Mouse (Mus musculus): ENCODE data around the gene Rasl10b. TPM values are rescaled to one million over a fixed set of nuclear protein-coding genes. Genes with fewer than 3 reads are reported as not detected.

Gene Rasl10b
- polyA plus RNA-seq, 1 experiment from 2014 or later: 31.4 TPM

Other genes with a start within 250 kb of the Rasl10b start
- not detected in 2 replicates for gene Slfn4, start 234.0 kb upstream of the Rasl10b start, polyA plus RNA-seq (2015; fragmentation: Nextera tagmentation; extraction: Ambion mirVana)
- 0.15 and 0.26 TPM in 2 replicates for gene Slfn3, start 217.8 kb upstream of the Rasl10b start, polyA plus RNA-seq (2015; fragmentation: Nextera tagmentation; extraction: Ambion mirVana)
- gene Slfn14, start 122.4 kb upstream of the Rasl10b start, polyA plus RNA-seq (2015; fragmentation: Nextera tagmentation; extraction: Ambion mirVana): not detected in 2 replicates
- 122 and 125 TPM in 2 replicates for gene Ap2b1, start 110.1 kb upstream of the Rasl10b start, polyA plus RNA-seq (2015; fragmentation: Nextera tagmentation; extraction: Ambion mirVana)
- gene Pex12, start 106.6 kb upstream of the Rasl10b start, polyA plus RNA-seq (2015; fragmentation: Nextera tagmentation; extraction: Ambion mirVana): 19.1 and 22.5 TPM in 2 replicates
- 0.39 and 0.81 TPM in 2 replicates for gene Gas2l2, start 20.3 kb downstream of the Rasl10b start, polyA plus RNA-seq (2015; fragmentation: Nextera tagmentation; extraction: Ambion mirVana)
- 0.26 and 1.0 TPM in 2 replicates for gene 1700020L24Rik, start 28.5 kb downstream of the Rasl10b start, polyA plus RNA-seq (2015; fragmentation: Nextera tagmentation; extraction: Ambion mirVana)
- gene Mmp28, start 53.9 kb downstream of the Rasl10b start, polyA plus RNA-seq (2015; fragmentation: Nextera tagmentation; extraction: Ambion mirVana): 1.8 and 1.9 TPM in 2 replicates
- gene Taf15, start 63.9 kb downstream of the Rasl10b start, polyA plus RNA-seq (2015; fragmentation: Nextera tagmentation; extraction: Ambion mirVana): 8.8 and 17.1 TPM in 2 replicates
- not detected in 2 replicates for gene Heatr9, start 113.0 kb downstream of the Rasl10b start, polyA plus RNA-seq (2015; fragmentation: Nextera tagmentation; extraction: Ambion mirVana)
- gene Ccl5, start 121.4 kb downstream of the Rasl10b start, polyA plus RNA-seq (2015; fragmentation: Nextera tagmentation; extraction: Ambion mirVana): 0.60 TPM in 1 of 2 replicates, not detected in the other
- gene Ccl9, start 169.5 kb downstream of the Rasl10b start, polyA plus RNA-seq (2015; fragmentation: Nextera tagmentation; extraction: Ambion mirVana): 1.9 TPM in 2 replicates
- gene Ccl6, start 183.9 kb downstream of the Rasl10b start, polyA plus RNA-seq (2015; fragmentation: Nextera tagmentation; extraction: Ambion mirVana): 1.9 and 2.4 TPM in 2 replicates
- not detected in 2 replicates for gene Rpl9-ps1, start 236.5 kb downstream of the Rasl10b start, polyA plus RNA-seq (2015; fragmentation: Nextera tagmentation; extraction: Ambion mirVana)
- gene Ccl3, start 240.2 kb downstream of the Rasl10b start, polyA plus RNA-seq (2015; fragmentation: Nextera tagmentation; extraction: Ambion mirVana): 0.67 and 1.8 TPM in 2 replicates